Mouse (Mus musculus) CD4-positive, CD25-positive, alpha-beta regulatory T cell, adult 2 months (primary cell): ENCODE data around the gene Knstrn.

Experiments used
- DNase-seq: peaks from one replicate; pipeline ENCODE4 v3.0.0-alpha.2; 2012; ENCODE audit warnings: low read depth, low spot score

Knstrn gene

DNA sequence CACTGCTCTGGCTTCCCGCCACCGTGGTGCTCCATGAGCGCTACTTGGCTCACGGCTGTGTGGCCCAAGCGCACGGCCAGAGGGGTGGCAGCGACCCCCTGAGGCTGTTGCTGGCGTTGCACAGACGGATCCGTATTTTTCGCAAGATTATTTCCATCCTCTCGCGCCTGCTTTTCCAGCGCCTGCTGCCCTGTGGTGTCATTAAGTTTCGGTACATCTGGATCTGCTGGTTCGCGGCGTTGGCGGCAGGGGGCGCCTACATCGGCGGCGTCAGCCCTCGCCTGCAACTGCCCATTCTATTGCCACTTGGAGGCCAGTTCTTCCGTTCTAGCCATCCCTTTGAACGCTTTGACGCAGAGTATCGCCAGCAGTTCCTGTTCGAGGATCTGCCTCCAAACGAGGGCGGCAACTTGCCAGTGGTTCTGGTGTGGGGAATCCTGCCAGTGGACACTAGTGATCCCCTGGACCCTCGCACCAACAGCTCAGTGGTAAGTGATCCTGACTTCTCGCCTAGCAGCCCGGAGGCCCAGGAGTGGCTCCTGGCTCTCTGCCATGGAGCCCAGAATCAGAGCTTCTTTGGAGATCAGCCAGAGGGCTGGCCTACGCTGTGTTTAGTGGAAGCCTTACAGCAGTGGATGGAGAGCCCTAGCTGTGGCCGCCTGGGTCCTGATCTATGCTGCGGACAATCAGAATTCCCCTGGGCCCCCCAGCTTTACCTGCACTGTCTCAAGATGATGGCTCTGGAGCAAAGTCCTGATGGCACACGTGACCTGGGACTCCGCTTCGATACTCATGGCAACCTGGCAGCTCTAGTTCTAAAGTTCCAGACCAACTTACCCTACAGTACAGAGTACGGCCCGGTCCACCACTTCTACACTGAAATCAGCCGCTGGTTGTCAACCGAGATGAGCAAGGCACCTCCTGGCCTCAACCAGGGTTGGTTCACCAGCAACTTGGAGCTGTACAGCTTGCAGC lies 23.0 kb upstream of the Knstrn start:
- DNase-seq, result peak; percentile 45

DNA sequence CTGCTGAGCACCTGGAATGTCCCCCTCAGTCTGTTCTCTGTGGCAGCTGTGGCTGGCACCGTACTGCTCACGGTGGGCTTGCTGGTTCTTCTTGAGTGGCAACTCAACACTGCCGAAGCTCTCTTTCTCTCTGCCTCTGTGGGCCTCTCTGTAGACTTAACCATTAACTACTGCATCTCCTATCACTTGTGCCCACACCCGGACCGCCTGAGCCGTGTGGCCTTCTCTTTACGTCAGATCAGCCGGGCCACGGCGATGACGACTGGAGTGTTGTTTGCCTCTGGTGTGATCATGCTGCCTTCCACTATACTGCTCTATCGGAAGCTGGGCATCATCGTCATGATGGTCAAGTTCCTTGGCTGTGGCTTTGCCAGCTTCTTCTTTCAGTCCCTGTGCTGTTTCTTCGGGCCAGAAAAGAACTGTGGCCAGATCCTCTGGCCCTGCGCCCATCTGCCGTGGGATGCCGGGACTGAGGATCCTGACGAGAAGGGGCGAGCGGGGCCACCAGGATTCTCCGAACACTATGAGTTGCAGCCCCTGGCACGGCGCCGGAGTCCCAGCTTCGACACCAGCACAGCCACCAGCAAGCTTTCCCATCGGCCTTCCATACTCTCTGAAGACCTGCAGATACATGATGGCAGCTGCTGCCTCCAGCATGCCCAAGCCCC lies 22.1 kb upstream of the Knstrn start:
- DNase-seq, result no peak

DNA sequence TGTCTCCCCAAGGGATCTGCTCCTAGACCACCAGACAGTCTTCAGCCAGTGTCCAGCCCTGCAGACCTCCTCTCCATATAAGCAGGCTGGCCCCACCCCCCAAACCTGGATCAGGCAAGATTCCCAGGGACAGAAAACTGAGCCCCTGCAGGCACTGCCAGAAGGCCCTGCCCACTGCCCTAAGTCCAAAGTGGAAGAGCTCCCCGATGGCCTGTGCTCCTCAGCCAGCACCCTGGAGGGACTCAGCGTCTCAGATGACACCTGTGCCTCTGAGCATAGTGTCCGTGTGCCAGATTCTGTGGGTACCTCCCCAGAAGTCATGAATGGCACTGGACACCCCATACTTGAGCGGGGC lies 21.6 kb upstream of the Knstrn start:
- DNase-seq, result no peak

DNA sequence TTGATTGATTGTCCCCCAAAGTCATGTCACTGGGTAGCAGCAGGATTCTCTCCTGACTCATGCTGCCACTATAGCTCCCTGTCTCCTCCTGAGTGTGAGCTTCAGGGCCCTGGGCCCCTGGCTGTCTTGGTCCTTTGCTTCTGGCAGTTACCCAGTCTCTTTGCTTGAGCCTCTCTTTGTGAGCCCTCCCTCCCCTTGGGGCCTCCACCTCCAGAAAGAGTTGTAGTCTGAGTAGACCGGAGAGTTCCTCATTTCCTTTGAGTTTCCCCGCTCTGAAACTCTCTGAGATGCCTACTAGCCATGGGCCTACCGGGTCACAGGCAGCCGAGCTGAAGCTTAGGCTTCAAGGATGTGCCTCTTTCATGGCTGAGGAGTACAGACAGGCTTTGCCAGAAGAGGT lies 20.2 kb upstream of the Knstrn start:
- no peak for DNase-seq

DNA sequence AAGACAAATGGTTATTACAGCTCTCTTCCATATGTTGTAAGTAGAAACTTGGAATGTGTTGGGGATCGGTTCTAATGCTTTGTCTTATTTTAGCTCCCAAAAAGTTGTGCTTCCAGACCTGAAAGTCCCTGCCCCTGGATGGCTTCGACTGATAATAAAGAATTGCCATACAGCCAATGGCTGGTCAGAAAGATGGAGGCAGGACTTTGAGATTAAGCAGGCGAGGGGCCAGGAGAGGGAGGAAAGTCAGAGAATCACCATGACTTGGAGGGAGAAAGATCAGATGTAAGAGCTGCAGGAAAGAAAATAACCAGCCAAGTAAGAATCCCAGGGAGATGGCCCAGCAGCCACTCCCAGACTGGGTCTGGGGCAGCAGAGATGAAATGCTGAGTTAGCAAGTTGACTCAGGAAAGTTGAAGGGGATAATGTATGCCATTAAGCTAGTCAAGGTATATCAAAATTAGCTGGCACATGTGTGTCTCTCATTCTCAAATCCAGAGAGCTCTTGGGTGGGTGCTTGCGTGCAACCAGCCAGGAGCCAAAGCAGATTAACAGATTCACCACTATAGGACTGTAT lies 11.2 kb upstream of the Knstrn start:
- DNase-seq, result no peak

DNA sequence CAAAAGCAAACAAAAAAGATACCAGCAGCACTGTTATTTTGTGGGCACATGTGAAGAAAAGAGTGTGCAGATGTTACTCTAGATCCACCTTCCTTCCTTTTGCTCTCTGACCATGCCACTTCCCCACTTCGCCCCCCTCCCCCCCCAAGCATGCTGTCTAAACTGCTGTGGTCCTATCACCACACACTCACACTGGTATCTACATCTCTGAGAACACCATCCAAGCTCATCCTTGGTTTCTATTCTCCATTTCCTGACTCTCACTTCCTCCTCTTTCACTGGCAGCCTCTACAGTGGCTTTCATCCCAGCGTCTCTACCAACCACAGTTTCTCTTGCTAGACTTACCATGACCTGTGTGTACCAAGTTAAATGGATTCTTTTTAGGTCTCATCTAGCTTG lies 9.3 kb upstream of the Knstrn start:
- DNase-seq, result no peak

DNA sequence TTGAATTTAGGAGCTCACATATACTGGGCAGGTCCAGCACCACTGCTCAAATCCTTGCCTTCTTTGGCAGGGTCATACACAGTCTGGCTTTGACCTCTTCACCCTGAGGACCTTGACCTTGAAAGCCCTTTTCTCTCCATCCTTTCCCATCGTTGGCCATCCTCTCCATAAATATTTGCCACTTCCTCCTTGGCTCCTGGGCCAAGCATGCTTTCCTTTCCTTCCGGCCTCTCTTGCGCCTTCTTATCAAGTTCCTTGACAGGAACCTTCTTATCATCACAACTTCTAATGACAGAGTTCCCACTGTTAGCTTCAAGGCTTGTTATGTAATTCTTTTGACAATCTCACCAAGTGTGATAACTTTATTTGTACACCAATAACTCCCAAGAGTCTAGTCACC lies 8.7 kb upstream of the Knstrn start:
- no peak for DNase-seq

DNA sequence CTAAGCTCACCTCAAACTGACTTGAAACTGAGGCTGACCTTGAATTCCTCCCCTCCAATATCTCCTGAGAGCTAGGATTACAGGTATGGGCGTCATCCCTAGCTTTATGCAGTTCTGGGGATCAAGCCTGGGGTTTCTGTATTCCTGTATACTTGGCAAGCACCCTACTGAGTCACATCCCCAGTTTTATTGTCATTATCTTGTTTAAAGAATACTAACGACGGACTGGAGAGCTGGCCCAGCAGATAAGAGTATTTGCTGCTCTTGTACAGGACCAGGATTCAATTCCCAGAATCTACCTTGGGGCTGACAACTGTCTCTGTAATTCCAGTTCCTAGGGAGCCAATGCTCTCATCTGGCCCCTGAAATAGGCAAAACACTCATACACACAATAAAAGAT lies 8.0 kb upstream of the Knstrn start:
- DNase-seq, result no peak

DNA sequence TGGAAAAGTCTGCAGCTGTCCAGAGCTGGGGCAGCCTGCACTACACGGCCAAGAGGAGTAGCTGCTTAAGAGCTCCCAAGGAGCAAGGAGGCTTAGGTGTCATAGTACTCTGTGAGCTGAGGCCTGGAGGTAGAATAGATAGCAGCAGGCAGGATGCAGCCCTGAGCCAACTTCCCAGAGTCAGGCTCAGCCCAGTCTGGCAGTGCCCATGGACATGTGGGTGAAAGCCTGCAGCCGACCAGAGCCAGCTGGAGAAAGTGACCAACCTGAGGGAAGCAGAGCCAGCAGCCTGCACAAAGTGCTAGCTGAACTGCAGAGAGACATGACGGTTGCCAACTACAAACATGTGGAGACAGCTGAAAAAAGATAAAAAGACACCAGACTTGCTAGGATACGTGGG lies 6.9 kb upstream of the Knstrn start:
- DNase-seq, result no peak

DNA sequence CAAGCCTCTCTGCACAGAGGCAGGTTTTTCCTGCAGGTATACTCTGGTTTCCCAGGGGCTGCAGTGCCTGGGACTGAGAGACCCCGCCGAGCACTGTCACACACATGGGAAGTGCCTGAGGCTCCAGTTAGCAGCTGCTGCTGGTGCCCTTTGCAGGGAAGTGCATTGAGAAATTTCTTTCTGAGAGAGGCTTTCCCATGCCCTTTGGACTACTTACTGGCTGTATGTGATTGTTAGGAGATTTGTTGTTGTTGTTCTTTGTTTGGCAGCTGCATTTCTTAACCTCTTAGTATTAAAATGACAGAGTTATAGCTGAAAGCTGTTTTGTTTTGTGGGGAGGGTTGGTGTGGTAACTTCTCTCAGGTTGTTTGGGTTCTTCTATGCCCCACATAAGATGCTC lies 2.9 kb upstream of the Knstrn start:
- no peak for DNase-seq

DNA sequence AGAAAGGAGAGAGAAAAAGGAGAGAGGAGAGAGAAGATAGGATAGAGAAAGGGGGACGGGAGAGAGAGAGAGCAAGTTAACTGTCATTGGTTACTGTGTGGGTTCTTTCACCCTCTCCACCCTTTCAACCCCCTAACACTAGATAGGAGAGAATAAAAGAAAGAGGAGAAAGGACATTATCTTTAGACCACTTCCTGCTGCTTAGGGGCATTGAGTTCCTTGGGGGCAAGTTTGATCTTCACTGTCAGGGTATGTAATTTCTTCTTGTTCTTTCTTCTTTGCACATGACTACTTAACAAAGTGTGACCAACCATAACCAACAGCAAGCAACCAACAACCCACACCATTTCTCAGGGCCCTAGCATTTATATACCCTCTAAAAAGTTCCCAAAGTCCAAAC lies 1.1 kb upstream of the Knstrn start:
- DNase-seq, result no peak

DNA sequence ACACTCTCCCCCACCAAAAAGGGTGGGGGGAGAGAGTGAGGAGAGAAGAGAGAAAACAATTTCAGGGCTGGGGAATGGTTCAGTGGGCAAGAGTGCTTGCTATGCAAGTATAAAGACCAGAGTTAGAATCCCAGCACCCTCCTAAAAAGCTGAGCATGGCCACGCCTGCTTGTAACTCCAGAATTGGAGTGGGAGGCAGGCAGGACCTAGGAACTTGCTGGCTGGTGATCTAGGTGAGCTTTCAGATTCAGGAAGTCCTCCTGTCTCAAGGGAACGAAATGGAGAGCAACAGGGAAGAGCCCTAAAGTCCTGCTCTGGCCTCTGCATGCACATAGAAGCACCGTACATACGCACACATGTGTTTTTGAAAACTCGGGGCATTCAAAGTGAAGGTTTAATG lies 9.0 kb downstream of the Knstrn start:
- DNase-seq, result no peak

DNA sequence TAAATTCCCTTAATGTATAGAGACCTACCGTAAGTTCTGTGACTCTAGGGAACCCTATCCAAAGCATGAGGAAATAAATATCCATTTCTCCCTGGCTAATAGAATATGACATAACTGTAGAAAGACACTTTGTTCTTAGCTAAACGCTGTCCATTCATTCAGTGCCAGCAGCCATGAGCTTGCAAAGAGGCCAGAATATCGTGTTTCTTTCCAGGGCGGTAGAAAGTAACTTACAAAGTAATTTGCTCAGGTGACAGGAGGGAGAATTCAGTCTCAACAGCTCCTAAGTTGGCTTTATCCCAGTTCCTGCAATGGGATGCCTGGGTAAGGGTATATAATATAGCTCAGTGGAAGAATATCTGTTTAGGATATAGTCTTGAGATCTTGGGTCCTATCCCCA lies 10.6 kb downstream of the Knstrn start:
- DNase-seq, result no peak

DNA sequence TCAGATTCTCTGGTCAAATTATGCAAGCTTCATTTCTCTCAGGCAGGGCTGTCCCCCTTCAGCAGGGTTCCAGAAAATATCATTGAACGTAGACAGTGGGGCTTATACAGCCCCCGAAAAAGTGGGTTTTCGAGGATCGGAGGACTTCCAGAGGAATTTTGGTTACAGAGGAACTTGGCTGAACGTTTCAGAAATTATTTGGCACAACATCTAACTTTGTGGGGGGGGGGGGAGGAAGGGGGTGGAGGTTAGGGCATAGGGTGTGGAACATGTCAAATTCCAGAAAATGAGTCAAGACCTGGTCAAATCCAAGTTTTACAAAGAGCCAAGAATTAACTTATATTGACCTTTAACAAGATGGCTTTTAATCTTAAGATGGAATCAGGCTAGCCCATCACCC lies 15.3 kb downstream of the Knstrn start:
- DNase-seq, result no peak

DNA sequence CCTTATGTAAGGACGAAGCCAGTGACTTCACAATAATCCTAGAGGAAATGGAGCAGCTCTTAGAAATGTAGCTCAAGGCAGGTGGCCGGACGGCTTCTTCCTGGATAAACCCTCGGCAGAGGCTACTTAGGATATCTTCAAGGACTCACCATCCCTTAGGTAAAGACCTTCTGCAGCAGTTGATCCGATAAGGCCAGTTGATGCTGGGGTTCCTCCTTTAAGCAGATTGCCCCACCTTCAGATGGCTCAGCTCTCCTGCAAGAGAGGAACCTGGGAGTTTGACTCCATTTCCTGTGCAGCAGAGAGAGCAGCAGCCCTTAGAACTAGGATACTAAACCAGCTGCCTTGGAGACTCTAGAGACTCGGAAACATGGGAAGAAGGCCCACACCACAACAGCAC lies 20.3 kb downstream of the Knstrn start:
- DNase-seq, result no peak

DNA sequence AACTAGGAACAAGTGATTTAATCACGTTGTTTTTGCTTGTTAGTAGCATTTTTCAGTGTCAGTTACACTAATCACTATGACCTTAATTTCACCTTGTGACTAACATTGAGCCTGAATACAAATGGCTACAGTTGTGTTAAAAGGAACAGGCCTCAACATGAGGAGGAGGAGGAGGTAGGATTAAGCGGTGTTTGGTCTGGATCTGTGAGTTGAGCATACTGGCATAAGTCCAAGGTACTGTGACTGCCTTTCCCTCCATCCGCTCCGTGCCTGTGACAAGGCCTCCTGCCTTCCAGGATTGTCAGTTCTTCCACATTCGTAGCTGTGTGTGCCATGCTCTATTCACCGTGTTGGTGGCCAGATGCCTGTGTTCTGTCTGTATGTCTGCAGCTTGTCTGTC lies 21.3 kb downstream of the Knstrn start:
- DNase-seq, result no peak

DNA sequence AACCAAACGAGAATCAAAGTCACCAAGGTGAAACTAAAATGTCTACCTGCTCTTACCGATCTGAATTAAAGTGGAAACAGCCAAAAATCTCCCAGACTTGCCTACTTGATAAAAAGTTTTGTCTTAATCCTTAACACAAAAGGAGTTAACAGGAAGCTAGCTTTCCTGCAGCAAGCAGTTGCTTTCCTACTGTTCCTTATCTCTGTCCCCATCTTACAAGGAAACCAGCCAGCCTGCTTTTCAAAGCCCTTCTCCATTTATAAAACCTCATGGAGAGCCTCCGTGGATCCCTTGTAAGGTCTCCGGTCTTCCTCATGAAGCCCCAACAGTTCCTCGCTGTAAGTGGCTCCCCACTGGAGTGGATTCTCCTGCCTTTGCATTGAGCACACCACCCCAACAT lies 24.5 kb downstream of the Knstrn start:
- no peak for DNase-seq

DNA sequence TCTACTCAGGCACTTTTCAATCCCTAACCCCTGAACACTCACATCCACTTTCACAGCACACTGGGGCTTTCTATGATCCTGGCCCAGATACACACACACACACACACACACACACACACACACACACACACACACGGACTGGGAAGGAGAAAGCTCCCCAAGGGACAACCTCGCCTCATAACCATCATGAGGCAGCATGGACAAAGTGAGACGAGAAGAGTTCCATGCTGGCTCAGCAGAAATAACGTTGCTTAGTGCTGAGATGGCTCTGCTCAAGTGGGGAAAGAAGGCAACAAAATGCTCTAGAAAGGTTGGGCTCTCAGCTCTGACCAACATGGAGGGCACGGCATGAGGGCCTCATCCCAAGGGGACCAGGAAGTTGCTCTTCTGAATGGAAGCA lies 27.4 kb downstream of the Knstrn start:
- no peak for DNase-seq

DNA sequence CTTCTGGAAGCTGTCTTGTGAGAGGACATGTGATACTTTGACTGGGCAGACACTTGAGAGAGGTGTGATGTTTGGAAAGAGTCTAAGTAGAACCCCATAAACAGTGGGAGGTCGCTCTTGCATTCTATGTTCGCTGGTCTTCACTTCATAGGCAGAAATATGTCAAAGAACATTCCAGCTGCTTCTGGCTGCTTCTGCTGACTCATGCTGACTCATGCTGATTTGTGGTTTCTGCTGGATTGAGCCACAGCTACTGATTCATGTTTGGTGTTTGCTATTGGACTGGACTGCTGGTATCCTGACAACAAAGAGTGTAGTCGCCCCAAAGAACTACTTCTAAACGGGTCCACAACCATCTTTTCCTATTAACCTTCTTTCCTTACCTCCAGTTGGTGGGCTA lies 28.0 kb downstream of the Knstrn start:
- no peak for DNase-seq

DNA sequence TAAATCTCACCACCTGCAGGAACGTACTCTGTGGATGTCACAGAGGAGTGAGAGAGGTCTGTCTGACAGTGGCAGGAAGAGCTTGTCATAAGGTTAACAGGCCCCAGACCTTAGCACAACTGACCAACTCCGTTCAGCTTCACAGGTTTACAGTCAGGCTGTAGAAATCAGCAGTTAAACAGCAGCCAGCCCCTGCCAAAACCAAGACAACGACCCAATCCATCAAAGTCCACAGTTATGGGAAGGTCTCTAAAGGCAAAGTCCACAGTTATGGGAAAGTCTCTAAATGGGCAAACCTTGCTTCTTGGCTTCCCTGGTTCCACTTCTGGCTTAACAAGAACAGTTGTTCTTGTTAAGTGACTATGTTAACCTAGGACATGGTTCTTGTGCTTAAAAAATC lies 30.6 kb downstream of the Knstrn start:
- no peak for DNase-seq

DNA sequence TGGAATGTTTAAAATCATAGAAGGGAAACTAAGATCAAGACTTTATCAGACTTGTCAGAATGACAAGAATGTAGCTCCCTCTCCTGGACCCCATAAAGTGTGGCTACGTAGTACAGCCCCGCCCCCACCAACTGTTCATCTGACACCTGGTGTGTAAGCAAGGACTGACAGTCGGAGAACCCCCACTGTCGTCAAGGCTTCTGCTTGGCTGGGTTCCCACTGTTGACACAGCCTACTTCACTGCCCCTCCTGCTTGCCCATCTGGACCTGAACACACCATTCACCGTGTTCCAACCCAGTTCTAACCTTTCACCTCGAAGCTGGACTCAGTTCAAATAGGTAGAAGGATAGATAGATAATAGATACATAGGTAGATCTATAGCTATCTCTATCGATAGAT lies 32.4 kb downstream of the Knstrn start:
- no peak for DNase-seq

DNA sequence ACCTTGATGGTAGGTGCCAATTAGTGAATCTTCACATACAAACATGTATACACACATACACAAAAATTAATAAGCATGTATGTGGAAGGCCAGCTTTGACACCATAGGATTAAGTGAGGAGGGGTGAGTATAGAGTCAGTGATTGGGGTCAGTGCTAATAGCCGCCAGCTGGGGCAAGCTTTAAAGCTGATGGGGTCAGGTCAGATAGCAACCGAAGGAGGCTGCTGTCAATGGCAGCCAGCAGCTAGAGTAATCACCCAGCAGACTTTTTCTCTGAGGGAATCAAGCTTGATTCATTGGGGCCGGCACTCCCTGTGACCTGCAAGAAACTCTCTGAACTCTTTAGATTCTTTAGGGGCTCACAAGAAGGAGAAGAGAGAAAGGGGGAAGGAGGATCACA lies 38.0 kb downstream of the Knstrn start:
- no peak for DNase-seq
